Mouse (Mus musculus) spleen, adult 18-20 months (tissue): ENCODE results near the gene Tmem100.

Experiments used
- DNase-seq, 2 experiments: peaks; one replicate each; pipeline ENCODE4 v3.0.0; 2022; ENCODE audit warnings: mixed read lengths in 2 of 2

Tmem100 gene

GRCm38 (mm10) chr11:90029841-90030398 lies at the start of gene Tmem100:
Tmem100 (plus strand) TSS chr11:90030348.
- no peak for DNase-seq

GRCm38 (mm10) chr11:89982918-89983317 lies 47.2 kb upstream of the Tmem100 start:
- no peak for DNase-seq

GRCm38 (mm10) chr11:89984436-89984835 lies 45.7 kb upstream of the Tmem100 start:
- DNase-seq, result no peak

GRCm38 (mm10) chr11:89985200-89986187 lies 44.7 kb upstream of the Tmem100 start:
- DNase-seq, result no peak

- no peak for DNase-seq
Observed at GRCm38 (mm10) chr11:89986516-89986915, 43.6 kb upstream of the Tmem100 start.

- DNase-seq, result peak in 1 of 2 experiments; percentile 57
Observed at GRCm38 (mm10) chr11:89988936-89989589, 41.1 kb upstream of the Tmem100 start.

DNA sequence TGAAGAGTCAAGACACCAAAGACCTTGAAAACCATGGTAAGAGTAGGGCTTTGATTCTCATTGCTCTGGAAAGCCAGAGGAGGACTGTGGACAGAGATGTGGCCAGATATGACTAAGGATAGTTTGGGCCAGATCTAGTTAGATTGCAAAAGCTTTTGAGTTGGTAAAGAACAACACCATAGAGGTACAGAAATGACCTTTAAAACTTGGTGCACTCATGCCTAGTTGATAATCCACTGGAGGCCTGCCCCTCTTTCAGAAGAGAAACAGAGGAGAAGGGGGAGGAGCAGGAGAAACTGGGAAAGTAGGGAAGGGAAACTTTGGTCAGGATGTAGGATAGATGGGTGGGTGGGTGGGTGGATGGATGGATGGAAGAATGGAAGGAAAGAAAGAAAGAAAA lies 38.5 kb upstream of the Tmem100 start:
- DNase-seq, result no peak

GRCm38 (mm10) chr11:89994706-89995105 lies 35.4 kb upstream of the Tmem100 start:
- DNase-seq, result no peak

DNA sequence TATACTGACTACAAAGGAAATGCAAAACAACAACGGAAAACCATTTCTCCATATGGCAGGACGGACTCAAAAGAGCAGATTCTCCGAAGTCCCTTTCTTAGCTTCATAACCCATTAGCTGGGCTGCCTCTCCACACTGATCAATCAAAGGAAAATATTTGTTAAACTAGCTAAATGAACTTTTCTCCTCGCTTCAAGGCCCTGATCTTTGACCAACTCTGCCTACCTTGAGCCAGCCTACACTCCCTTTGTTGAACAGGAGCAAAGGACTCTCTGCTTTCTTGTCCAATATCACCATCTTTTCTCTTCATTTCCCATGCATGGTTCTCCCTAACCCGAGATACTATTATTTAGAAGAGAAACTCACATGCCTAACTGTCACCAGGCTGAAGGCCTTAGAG lies 34.6 kb upstream of the Tmem100 start:
- no peak for DNase-seq

- no peak for DNase-seq
Observed at GRCm38 (mm10) chr11:89996406-89996805, 33.7 kb upstream of the Tmem100 start.

- no peak for DNase-seq
Observed at GRCm38 (mm10) chr11:89996856-89997255, 33.3 kb upstream of the Tmem100 start.

GRCm38 (mm10) chr11:89998996-89999770 lies 31.0 kb upstream of the Tmem100 start:
- DNase-seq, result no peak

DNA sequence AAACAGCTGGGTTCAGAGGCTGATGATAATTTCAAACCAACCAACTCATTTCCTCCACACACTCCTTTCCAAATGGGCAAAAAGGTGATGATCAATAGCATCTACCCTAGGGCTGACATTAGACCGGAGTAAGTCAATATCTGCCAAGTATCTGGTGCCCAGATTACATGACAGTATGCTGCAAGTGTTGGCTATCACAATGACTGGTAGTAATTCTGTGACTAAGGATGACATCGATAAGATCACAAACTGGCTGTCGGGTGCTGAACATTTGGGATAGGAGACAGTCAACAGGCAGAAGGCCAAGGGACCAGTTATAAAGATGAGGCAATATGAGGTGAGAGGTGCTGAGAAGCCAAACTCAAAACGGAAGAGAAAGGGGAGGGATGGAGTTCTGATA lies 29.5 kb upstream of the Tmem100 start:
- DNase-seq, result no peak

DNA sequence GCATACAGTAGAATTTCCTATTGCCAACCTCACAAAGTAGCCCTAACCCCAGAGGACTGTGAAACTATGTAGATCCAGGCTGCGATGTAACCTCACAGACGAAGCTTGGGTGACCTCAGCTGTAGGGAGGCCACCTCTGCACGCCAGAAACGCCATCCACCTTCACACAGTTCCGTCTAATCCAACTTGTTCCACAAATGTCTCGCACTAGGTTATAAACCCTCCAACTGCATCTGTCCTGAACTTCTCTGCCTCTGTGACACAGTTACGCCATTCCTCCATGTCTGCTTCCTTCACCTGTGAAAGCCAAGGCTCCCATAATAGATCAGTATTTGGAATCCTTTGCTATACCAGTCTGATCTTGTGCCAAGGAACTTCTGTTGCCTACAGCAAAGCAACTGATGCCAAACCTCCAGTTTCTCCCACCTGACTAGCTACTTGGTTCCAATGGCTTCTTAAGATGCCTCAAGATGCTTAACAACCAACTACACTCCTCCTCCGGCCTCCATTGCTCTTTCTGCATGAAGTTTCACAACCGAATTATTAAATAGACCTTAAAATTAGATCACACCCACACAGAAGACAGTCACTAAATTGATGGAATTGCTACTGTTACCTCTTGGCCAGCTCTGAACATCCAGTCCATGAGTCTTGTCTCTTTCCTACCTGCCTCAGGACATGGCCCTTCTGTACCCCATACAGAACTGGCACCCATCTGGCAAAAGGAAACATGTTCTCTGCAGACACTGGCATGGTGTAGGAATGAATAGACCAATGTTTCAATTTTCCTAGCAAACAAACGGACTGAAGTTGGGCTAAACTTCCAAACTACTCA lies 28.5 kb upstream of the Tmem100 start:
- no peak for DNase-seq

DNA sequence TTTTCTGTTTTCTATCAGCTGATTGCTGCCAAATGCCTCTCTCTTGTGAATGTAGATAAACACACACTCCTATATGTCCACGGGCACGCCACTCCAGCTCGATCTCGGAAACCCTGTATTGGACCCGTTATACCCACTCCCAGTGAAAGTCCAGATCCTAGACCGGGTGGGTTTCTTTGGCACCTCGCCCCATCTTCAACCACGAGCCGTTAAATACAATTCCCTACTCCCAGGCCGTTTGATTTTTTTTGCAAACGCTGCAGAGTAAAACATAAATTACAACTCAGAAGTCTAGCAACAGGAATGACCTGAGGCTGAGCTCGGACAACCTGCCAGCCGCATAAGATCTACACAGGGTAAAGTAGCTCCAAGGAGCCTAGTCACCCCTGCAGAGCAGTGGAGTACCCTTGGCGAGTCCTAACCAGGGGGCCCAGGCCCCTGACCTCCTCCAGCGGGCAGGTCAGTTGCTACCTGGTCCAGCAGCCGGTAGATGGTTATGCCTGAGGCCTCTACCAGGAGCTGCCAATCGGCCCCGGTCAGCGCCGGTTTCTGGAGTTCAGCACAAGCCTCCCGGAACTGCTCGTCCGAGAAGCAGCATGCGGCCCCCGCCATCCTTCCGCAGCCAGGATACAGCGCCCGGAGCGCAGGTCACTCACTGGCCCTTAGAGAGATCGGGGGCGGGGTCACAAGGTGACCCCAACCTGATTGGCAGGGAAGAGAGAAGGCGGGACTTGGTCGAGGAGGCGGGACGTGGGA lies 27.7 kb upstream of the Tmem100 start, which contains the start of gene Pctp:
Pctp (minus strand) TSS at position 664 of the 756 bp plus-strand sequence.
- DNase-seq, result peak; percentile 74 to 77

- DNase-seq, result no peak
Observed at GRCm38 (mm10) chr11:90002987-90003348, 27.2 kb upstream of the Tmem100 start.

DNA sequence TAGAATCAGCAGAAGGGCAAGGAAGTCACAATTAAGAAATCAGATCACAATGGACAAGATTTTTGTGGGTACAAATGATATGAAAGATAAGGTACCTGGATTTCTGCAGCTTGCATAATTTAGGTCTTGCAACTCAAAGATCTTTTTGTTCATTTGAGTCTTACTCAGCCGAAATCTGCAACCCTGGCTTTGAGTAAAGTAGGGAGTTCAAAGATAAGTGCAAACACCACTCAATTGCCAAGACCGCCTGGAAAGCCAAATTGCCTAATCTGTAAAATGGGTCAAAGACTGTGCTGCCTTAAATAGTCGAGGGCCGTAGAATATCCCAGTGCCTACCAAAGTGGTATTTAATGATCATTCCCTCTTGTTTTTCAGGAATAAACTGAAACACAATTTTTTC lies 26.8 kb upstream of the Tmem100 start:
- DNase-seq, result no peak

- no peak for DNase-seq
Observed at GRCm38 (mm10) chr11:90006111-90006510, 24.0 kb upstream of the Tmem100 start.

DNA sequence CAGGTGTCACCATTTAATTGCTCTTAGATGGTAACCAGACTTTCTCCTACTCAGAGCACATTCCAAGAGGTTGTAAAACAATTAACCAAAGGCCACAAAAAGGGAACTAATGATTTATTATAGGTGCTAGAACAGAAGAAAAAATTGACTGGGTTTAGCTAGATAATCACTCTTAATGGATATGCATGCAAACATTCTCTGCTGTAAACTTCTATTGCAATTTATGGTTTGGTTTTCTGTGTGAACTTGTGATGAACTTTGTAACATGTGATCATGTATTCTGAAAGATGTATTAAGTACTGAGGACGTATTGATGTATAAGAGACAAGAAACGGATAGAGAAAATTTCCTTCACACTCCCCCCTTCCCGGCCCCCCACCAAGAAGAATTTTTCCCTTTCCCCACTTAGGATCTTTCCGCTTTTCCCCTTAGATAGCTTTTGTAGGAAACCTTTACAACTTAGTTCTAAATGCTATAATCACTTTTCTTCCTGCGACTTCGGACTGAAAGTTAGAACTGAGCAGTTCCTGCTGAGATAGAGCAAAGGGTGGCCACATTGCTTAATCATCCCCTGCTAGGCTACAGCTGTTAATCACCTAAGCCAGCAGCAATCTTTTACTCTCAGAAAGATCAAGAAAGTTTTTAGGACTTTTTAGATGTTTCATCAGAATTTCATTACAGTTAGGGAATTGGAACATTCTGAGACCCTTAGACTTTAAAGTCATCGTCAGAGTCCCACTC lies 22.2 kb upstream of the Tmem100 start:
- no peak for DNase-seq

- no peak for DNase-seq
Observed at GRCm38 (mm10) chr11:90013657-90014056, 16.5 kb upstream of the Tmem100 start.
